Mouse (Mus musculus): Measurements from ENCODE around the gene Zfp428. TPM values are rescaled to one million over a fixed set of nuclear protein-coding genes. Genes with fewer than 3 reads are reported as not detected.

Gene Zfp428
- total RNA-seq (2021) = 1 to 10 TPM; 4.6 to 5.0 TPM
- long read RNA-seq, experiment 1, partial matches to known transcripts = 0 of 3 reads
- long read RNA-seq, experiment 1, other reads (novel, unspliced or antisense) = 0 of 3 reads
- long read RNA-seq, experiment 2, transcript Zfp428-201 (3 exons, 1,182 nt) = major isoform, 5 of 10 reads
- long read RNA-seq, experiment 2, partial matches to known transcripts = 1 of 10 reads
- long read RNA-seq, experiment 2, other reads (novel, unspliced or antisense) = 3 of 10 reads

DNA sequence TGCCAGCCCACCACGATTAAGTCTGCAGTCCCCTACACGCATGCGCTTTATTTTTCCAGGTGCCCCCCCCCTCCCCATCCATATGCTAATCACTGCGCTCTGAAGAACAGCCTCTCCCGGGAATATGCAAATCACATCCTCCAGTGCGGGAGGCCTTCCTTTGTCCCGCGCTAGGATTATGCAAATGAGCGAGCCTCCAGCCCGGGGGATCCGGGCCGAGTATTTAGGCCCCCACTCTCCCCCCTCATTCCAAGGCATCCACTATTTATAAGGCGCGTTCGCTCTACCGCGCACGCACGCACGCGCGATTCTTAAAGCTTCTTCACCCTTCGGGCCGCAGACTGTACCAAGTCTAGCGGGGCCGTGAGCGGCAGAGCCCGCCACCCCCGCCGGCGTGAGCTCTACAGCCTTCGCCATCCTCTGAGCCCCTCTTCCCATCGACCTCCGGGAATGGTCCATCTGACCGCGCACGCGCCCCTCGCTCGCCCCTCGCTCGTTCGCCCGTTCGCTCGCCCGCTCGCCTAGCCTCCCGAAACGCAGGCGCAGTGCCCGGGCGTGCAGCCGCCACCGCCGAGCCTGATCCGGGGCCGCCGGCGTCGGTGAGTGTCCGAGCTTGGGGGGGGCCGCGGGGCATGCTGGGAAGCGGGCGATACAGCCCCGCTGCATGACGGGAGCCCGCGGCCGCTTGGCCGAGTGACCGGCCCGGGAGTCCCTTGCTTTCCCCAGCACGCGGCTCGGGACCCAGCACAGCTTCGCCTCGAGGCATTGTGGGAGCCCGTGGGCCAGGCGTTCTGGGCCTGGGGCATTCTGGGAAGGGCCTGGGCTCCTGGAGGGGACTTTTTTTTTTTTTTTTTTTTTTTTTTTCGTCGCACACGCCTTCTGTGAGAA lies at the start of gene Zfp428:
TSS of gene Zfp428 (plus strand) at position 169 of the 888 bp plus-strand sequence.
- peak; percentile 80 to 85 for DNase-seq (ENCODE audit: low spot score in 2 of 2)

DNA sequence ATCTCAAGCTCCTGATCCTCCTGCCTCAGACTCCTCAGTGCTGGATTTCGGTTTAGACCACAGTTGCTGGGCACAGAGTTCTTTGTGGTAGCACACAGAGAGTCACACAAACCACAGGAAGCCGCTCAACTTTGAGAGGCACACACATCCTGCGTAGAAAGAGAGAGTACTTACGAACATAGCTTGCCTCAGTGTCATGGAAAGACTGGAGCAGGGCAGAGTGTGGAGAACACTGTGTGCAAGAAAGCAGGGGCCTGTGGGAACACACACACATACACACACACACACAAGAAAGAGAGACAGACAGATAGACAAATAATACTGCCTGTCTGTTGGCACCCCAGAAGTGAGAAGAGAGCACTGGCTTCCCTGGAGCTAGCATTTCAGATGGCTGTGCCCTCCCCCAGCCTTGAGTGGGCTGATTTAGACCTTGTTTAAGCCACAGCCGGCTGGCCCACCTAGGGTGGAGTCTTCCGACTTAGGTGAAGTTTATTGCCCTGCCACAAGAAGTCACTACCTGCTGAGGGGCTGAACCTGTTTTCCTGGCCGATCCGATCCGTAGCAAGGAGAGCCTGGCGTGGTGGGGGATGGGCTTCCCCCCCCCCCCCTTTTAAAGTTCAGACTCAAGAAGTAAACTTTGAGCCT lies 49.0 kb upstream of the Zfp428 start:
- no peak for DNase-seq (ENCODE audit: low spot score in 2 of 2)

DNA sequence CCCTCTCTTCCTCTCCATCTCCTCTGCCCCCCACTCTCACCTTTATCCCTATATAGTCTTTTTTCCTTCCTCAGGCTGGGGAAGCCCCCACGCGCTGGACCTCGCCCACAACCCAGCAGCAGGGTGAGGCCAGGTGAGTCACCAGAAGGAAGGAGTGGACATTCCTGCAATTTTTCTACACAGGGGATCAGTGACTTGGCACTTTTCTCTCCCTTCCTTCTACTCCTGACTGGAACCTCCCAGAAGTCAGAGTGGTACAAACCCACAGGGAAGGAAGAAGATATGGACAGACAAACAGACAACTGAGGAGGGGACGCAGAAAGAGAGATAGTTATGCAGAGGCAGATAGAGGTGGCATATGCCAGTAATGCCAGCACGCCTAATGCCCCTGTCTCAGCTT lies 47.4 kb upstream of the Zfp428 start:
- DNase-seq (ENCODE audit: low spot score in 2 of 2) = no peak

DNA sequence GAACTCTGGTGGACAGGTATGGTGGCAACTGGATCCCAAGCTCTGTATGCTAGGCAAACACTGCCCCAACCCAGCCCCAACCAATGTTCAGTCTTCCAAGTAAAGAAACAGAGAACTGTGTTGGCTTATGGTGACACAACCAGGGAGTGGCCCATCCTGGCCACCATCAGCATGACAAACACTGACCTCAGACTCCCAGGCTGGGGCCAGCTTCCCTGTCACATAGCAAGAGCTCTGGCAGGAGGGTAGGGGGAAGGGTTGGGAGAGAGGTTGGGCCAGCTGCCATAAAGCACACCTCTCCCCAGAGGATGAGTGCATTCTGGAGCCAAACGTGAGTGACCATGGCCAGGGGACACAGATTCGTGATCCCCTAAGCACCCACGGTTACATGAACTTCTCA lies 47.0 kb upstream of the Zfp428 start:
- DNase-seq (ENCODE audit: low spot score in 2 of 2) = no peak

DNA sequence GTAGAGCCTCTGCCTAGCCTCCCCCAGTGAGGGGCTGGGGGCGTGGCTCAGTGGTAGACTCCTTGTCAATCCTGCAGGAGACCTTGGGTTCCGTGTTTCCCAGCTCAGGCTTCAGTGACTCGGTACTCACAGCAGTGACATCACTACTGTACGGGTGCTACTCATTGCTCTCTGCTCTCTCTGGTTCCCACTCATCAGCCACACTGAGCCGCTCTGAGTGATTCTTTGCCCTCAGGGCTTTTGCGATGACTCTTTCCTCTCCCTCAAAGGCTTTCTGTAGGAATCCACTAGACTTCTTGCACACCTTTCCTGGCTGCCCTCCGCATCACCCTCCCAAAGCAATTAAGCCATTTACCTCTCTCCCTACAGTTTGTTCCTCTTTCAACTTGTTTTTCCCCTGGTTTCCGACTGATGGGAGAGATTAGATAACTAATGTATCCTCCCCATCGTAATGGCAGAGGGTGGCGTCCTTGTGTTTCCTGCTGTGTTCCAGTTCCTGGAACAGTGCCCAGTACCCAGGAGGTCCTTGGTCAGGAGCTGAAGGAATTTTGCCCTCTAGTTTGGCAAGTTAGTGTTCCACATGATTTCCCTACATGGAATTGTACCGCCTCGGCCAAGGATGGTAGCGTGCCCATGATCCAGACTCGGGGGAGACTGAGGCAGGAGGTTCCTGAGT lies 45.3 kb upstream of the Zfp428 start:
- DNase-seq (ENCODE audit: low spot score in 2 of 2) = peak; percentile 29 to 35

DNA sequence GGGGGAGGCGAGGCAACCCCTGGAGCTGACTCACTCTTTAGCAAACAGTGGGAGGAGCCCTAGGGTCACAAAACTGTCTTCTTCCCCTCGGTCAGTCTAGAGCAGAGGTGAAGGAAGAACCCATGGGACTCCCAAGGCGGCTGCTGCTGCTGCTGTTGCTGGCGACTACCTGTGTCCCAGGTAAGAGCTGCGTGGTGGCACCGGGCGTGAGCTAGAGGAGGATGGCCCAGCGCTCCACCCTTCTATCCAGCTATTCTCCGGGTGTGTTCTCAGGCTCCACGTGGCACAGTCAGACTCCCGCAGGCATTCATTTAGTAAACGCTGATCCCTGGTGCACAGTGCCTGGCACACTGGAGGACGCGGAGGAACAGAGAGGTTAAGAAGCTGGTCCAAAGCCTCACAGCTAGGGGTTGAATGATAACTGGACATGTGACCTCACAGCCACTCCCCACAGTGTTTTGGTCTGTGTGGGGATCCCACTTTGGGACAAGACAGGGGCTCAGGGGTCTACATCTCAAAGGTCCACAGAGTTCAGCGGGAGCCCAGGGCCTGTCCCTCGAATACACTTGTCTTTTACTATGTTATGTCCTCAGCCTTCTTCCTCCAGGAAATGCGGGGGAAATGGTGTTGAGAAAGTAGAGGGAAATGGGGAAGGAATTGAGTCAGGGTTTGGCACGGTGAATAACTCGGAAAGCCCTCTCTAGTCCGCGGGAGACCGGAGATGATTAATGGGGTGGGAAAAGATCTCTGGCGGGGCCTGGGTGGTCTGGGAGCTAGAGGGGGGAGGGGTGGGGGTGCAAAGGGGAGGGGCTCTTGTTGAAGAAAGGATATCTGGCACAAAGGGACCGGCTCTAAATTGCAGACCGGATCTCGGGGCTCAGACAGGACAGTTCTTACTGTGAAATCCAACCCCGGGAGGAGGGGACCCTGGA lies 44.2 kb upstream of the Zfp428 start, which contains the start of gene Plaur:
TSS of gene Plaur (plus strand) at position 97 of the 932 bp plus-strand sequence.
- DNase-seq (ENCODE audit: low spot score in 2 of 2) = peak; percentile 43 to 49

DNA sequence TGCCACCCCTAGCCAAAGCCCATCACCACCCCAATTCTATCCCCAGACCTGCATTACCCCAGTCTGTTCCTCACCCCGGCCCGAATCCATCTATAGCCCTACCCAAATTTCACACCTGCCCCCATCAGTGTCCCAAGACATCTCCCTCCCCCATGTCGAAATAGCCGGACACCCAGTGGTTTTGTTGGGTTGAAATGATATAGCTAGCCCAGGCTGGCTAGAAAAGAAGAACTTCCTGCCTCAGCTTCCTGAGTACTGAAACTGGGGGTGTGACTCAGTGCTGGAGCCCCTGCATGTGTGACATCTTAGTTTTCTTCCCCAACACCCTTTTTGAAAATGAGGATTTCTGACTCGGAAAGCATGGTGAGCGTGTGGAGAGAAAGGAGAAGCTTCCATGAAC lies 40.0 kb upstream of the Zfp428 start:
- DNase-seq (ENCODE audit: low spot score in 2 of 2) = no peak

DNA sequence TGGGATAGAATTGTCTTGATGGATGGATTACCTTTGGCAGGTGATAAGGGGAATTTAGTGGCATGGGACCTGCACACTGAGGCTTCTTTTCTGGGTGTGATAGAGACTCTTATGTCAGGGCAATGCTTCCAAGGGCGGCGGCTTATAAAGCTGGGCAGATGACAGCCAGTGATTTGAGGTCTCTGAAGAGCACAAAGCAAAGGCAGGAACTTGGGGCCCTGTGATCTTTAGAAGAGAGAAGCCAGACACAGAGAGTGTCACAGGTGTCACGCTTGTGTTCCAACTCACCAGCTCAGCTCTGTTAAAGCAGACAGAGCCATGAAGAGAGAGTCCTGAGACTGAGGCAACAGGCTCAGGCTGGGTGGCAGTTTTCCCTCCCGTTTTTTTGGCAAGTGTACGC lies 38.9 kb upstream of the Zfp428 start:
- DNase-seq (ENCODE audit: low spot score in 2 of 2) = no peak

DNA sequence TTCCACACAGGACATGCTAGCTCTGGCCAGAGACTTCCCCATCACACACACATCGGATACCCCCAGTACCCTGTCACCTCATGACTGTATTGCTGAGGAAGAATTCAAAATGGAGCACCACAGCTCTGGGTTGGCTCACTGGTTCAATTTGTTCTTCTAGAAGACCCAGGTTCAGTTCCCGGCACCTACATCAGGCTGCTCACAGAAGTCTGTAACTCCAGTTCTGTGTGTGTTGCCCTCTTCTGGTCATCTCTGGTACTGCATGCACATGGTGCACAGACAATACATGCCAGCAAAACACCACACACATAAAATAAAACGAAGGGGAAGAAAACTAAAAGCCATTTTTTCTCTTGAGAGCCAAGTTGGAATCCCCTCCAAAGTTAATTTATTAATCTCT lies 37.7 kb upstream of the Zfp428 start:
- DNase-seq (ENCODE audit: low spot score in 2 of 2) = no peak

DNA sequence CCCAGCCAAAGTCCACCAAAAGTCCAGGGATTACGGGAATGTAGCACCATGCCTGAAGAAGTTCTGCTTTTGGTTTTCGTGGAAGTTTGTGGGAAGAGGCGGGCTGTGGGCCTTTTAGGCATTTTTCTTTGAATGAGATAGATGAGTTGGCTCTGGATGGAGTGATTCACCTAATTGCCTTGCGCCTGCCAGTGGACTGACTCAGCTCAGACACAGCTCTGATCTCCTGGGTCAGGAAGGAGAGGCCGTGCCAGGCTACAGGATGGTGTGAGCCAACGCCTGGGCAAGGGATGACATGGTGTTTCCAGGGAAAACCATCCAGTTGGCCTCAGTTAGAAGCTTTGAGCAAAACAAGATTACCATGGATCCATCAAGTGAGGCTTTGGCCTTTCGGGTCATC lies 36.5 kb upstream of the Zfp428 start:
- peak; percentile 43 to 44 for DNase-seq (ENCODE audit: low spot score in 2 of 2)

DNA sequence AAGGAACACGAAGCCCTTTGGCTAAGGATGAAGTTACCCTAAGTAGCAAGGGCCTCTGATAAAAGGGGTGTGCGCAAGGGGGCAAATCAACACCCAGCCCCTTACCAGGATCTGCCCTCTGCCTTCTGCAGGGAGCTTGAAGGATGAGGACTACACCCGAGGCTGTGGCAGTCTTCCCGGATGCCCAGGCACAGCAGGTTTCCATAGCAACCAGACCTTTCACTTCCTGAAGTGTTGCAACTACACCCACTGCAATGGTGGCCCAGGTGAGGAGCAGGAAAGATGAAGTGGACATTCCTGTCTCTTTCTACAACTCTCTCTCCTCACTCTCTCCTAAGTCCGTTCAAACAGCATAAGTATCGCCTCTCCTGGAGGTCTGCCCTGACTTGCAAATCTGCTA lies 34.4 kb upstream of the Zfp428 start:
- DNase-seq (ENCODE audit: low spot score in 2 of 2) = no peak

DNA sequence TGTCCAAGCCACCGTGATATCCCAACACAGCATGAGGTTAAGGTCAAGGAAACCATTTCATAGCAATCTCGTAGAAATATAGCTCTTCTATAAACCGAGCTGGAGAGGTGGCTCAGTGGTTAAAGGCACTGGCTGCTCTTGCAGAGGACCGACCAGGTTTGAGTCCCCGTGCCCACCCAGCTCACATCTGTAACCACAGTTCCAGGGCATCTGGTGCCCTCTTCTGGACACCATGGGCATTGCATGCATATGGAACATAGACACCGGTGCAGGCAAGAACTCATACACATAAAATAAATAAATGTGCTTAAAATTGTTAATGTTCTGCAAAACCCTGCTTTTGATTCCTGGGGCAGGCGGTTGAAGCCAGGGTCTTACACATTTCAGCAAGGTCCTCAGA lies 33.9 kb upstream of the Zfp428 start:
- DNase-seq (ENCODE audit: low spot score in 2 of 2) = peak; percentile 21 to 37

DNA sequence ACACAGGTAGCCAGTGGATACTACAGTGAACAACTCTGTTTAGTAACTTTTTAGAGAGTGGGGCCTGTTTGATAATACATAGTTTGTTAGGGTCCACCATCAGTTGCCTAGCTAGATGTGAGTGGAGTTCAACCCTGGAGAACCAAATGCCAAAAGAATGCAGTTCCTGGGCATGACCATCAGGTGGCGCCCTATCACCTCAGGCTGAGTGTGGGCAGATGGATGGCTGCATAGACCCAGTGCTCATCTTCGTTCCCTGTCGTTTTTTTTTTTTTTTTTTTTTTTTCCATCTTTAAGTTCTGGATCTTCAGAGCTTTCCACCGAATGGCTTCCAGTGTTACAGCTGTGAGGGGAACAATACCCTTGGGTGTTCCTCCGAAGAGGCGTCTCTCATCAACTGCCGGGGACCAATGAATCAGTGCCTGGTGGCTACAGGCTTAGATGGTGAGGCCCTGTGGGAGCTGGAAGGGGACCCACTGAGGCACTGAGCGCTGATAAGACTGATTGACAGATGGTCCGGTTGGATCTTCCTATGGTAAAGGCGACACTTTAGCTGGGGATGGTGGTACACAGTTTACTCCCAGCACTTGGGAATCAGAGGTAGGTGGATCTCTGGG lies 32.8 kb upstream of the Zfp428 start:
- peak; percentile 59 to 66 for DNase-seq (ENCODE audit: low spot score in 2 of 2)

DNA sequence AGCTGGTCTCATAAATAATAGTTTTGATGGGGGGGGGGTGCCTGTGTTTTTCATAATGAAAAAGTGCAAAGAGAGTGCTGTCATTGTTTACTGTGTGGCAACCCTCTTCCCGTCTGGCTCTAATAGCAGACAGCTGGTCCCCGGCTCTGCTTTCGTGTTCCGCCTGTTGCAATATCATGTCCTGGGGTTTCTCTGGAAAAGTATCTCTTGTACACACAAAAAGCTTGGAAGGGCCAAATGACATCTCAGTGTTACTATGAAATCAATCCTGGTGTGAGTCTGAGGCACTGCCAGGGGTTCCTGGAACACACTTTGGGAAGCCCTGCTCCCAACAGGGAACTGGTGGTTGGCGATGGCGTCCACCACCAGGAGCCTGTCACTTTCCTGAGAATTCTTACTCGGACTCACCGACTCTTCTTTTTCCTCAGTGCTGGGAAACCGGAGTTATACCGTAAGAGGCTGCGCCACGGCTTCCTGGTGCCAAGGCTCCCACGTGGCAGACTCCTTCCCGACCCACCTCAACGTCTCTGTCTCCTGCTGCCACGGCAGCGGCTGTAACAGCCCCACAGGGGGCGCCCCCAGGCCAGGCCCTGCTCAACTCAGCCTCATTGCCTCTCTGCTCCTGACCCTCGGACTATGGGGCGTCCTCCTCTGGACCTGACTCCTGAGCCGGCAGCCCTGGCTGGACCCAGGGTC lies 31.8 kb upstream of the Zfp428 start:
- DNase-seq (ENCODE audit: low spot score in 2 of 2) = no peak

DNA sequence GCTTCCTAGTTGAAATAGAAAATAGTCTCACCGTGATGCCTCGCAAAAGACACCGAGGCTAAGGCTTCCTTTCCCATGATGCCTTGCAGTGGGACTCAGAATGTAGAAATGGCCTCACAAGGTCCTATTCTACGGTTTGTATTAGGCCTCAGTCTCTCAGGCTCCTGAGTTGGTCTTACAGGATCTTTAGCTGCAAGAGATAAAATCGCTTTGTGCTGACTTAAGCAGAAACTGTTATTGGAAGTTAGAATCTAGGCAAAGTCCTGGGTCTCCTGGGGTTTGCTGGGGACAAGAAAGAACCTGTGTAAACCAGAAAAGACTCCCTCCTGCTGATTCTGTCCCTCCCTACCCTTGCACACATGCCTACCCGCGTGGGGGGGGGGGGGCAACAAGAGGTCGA lies 30.5 kb upstream of the Zfp428 start:
- no peak for DNase-seq (ENCODE audit: low spot score in 2 of 2)

DNA sequence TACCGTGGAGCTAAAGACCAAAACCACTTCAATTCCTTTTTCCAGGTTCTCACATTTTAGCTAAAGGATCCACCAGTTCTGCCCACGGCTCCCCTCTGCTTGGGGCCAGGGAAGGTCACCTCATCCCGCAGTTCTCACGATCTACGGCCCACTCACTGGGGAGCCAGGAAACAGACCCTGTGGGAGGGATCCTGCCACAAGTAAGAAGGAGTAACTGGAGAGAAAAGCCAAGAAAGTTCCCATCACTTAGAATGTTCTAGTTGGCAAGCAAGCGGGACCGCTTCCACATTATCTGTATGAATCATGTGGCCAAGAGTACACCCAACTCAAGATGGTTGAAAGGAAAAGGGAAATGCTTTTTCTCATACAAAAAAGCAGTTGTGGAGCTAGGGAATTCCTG lies 29.9 kb upstream of the Zfp428 start:
- no peak for DNase-seq (ENCODE audit: low spot score in 2 of 2)

DNA sequence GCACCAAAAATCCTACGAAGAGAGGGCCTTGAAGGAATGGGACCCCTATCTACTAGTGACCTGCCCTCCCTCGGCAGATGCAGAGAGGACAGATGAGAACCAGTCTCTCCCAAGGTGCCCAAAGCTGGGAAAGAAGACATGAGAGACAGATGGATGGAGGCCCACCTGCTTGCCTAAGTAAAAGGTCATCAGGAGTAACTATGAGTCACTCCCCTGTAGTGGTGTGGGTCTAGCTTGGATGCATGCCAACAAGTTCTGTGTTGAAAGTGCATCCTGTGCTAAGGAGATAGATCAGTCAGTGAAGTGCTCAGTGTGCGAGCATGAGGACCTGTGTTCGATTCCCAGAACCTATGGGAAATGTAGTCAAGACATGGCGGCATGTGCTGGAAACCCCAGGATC lies 27.9 kb upstream of the Zfp428 start:
- DNase-seq (ENCODE audit: low spot score in 2 of 2) = no peak

DNA sequence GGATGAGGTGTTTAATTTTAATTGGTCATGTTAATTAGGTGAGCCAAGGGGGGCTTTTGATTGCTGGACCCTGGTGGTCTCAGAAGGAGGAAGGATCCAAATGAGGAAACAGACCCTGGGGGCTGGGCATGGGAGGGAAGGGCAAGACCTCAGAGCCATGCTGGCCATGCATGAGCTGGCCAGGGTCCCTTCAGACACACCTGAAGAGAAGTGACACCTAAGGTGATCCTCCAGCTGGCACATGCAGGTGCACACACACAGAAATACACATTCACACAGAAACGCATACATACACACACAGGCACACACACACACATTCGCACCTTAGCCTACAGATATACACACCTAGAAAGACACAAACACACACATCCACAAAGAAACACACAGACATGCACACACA lies 27.1 kb upstream of the Zfp428 start:
- DNase-seq (ENCODE audit: low spot score in 2 of 2) = no peak

Data from adrenal gland, adult 18-20 months (tissue).